Mouse (Mus musculus): ENCODE data around the gene Stim2. TPM values are rescaled to one million over a fixed set of nuclear protein-coding genes. Genes with fewer than 3 reads are reported as not detected.

Gene Stim2
- 11.7 and 14.5 TPM in 2 replicates for total RNA-seq (2012; rRNA removed)
- 10 to 100 TPM in 1 of 2 experiments, not detected in 1; 18.6 TPM for polyA plus RNA-seq (2012; ENCODE audit: insufficient read depth in 1 of 2, insufficient read length in 2 of 2, low read depth in 1 of 2, low replicate concordance in 2 of 2, missing spikeins in 1 of 2)

DNA sequence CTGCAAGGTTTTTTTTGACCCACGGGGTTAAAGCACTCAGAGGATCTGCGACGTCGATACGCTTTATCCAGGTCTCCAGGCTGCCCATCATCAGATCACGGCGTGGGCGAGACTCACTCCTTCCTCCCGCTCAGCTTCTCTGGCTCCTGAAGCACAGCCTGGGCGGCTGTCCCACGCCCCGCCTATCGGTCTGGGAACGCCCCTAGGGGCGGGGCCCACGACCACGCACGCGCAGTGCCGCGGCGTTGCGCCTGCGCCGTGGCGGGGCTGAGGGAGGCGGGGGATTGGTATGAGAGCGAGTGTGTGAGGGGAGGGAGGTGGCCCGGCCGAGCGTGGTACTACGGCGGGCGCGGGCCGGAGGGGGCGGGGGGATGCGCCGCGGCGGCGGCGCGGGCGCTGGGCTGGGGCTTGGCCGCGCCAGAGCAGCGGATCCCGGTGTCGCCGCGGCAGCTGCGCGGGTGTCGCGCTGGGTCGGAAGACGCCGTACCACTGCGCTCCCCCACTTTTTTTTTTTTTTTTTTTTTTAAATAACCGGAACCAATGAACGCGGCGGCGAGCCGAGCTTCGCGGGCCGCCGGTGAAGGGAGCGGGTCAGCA is at the start of gene Stim2:
TSS of gene Stim2 (plus strand) at position 354 of the 597 bp plus-strand sequence.
- peak; percentile 93 for DNase-seq (ENCODE audit: low read depth, low spot score)
- peak within 1 kb of the TSS; percentile 90 for H3K9ac ChIP-seq (ENCODE audit: control insufficient read depth, low read depth, low read length, poor library complexity, severe bottlenecking)
- H3K36me3 ChIP-seq (ENCODE audit: control insufficient read depth in 1 of 2, insufficient read depth in 2 of 2, low read length in 2 of 2) = peaks cover 0 to 19% of the 10 kb centered on the region in 2 experiments; a peak in 2 of 4 replicates
- H3K9me3 ChIP-seq (replicated peaks; ENCODE audit: insufficient read depth, low read length) = no peaks in the 10 kb centered on the region
- H3K27me3 ChIP-seq (ENCODE audit: control insufficient read depth in 1 of 2, insufficient read depth in 2 of 2, low read length in 2 of 2) = no peaks in the 10 kb centered on the region
- H3K4me1 ChIP-seq (ENCODE audit: control insufficient read depth in 1 of 2, insufficient read depth in 2 of 2, low read length in 2 of 2) = peaks cover 7 to 9% of the 10 kb centered on the region in 2 experiments; a peak in 3 of 4 replicates
- H3K4me3 ChIP-seq (ENCODE audit: control insufficient read depth in 1 of 2, insufficient read depth in 1 of 2, low read depth in 2 of 2, low read length in 2 of 2) = peak within 1 kb of the TSS; percentile 95 to 98
- H3K27ac ChIP-seq (ENCODE audit: control insufficient read depth, low read depth, low read length) = peak within 1 kb of the TSS; percentile 55
- H3K79me2 ChIP-seq (ENCODE audit: control insufficient read depth, insufficient read depth, low read length, poor library complexity) = peaks cover 26% of the 10 kb centered on the region
- no peak for TF ChIP-seq ZC3H11A (IDR thresholded peaks at IDR 0.05; ENCODE audit: low read depth, low read length)
- TF ChIP-seq POLR2AphosphoS5 (IDR thresholded peaks at IDR 0.05; ENCODE audit: borderline replicate concordance, low read depth, low read length) = no peak
- TF ChIP-seq CHD1 (IDR thresholded peaks at IDR 0.05; ENCODE audit: low read depth, low read length) = no peak
- peak; percentile 61 for TF ChIP-seq NELFE (IDR thresholded peaks at IDR 0.05; ENCODE audit: low read depth, low read length)
- TF ChIP-seq CHD2 (IDR thresholded peaks at IDR 0.05; ENCODE audit: low read length) = no peak
- TF ChIP-seq TCF12 (IDR thresholded peaks at IDR 0.05; ENCODE audit: low read depth, low read length) = peak; percentile 57
- peak in 1 of 2 experiments; percentile 53; a peak in 1 of 4 replicates for TF ChIP-seq EP300 (IDR thresholded peaks at IDR 0.05; ENCODE audit: low read depth in 1 of 2, low read length in 2 of 2)
- peak; percentile 49 for TF ChIP-seq SIN3A (IDR thresholded peaks at IDR 0.05; ENCODE audit: low read length)
- TF ChIP-seq CTCF (IDR thresholded peaks at IDR 0.05 in 2 of 3, conservative IDR thresholded peaks at IDR 0.05 in 1 of 3; ENCODE audit: control insufficient read depth in 1 of 3, insufficient read depth in 1 of 3, low read depth in 2 of 3, low read length in 3 of 3, poor library complexity in 1 of 3, severe bottlenecking in 1 of 3) = no peak
- peak; percentile 5; the same call in 1 of the 2 replicates for TF ChIP-seq TAL1 (IDR thresholded peaks at IDR 0.05; ENCODE audit: low read length)
- peak in 1 of 2 experiments; percentile 77; a peak in 2 of 4 replicates for TF ChIP-seq POLR2A (IDR thresholded peaks at IDR 0.05; ENCODE audit: control insufficient read depth in 1 of 2, insufficient read depth in 1 of 2, low read depth in 1 of 2, low read length in 2 of 2, poor library complexity in 1 of 2)
- TF ChIP-seq MXI1 (IDR thresholded peaks at IDR 0.05; ENCODE audit: low read depth, low read length) = peak; percentile 12; the same call in 1 of the 2 replicates
- no peak for TF ChIP-seq RAD21 (IDR thresholded peaks at IDR 0.05; ENCODE audit: low read depth, low read length)
- TF ChIP-seq MYC (IDR thresholded peaks at IDR 0.05; ENCODE audit: low read depth, low read length) = no peak
- TF ChIP-seq ZNF384 (IDR thresholded peaks at IDR 0.05; ENCODE audit: low read depth, low read length) = peak; percentile 74
- peak; percentile 51; the same call in 1 of the 2 replicates for TF ChIP-seq TBP (IDR thresholded peaks at IDR 0.05; ENCODE audit: low read depth, low read length)
- peak; percentile 61 for TF ChIP-seq HCFC1 (IDR thresholded peaks at IDR 0.05; ENCODE audit: low read depth, low read length)
- TF ChIP-seq MAX (IDR thresholded peaks at IDR 0.05; ENCODE audit: low read length) = peak; percentile 27; the same call in 1 of the 2 replicates
- no peak for TF ChIP-seq USF2 (IDR thresholded peaks at IDR 0.05; ENCODE audit: borderline replicate concordance in 1 of 2, insufficient read depth in 1 of 2, low read depth in 1 of 2, low read length in 2 of 2)
- TF ChIP-seq E2F4 (IDR thresholded peaks at IDR 0.05; ENCODE audit: borderline replicate concordance, low read depth, low read length) = no peak
- no peak for TF ChIP-seq GABPA (IDR thresholded peaks at IDR 0.05; ENCODE audit: low read depth, low read length)
- TF ChIP-seq MEF2A (IDR thresholded peaks at IDR 0.05; ENCODE audit: extremely low read depth, insufficient replicate concordance, low read depth, low read length, poor library complexity, severe bottlenecking) = no peak
- TF ChIP-seq USF1 (IDR thresholded peaks at IDR 0.05; ENCODE audit: low read depth, low read length) = no peak
- no peak for TF ChIP-seq ETS1 (IDR thresholded peaks at IDR 0.05; ENCODE audit: low read depth, low read length)
- no peak for TF ChIP-seq BHLHE40 (IDR thresholded peaks at IDR 0.05; ENCODE audit: borderline replicate concordance, low read depth, low read length)
- TF ChIP-seq MYB (IDR thresholded peaks at IDR 0.05; ENCODE audit: low read depth, low read length) = no peak
- no peak for TF ChIP-seq KAT2A (conservative IDR thresholded peaks at IDR 0.05; ENCODE audit: low read depth, low read length)
- no peak for TF ChIP-seq MAFK (IDR thresholded peaks at IDR 0.05; ENCODE audit: borderline replicate concordance, low read depth, low read length)
- TF ChIP-seq MAZ (IDR thresholded peaks at IDR 0.05; ENCODE audit: low read depth, low read length) = peak; percentile 79; the same call in 1 of the 2 replicates
- TF ChIP-seq UBTF (IDR thresholded peaks at IDR 0.05; ENCODE audit: borderline replicate concordance, insufficient read depth, low read depth, low read length) = no peak
- peak; percentile 25; the same call in 1 of the 2 replicates for TF ChIP-seq GATA1 (IDR thresholded peaks at IDR 0.05; ENCODE audit: low read depth, low read length)
- peak; percentile 98 for TF ChIP-seq NRF1 (IDR thresholded peaks at IDR 0.05; ENCODE audit: insufficient read depth, low read depth, low read length, poor library complexity, severe bottlenecking)
- no peak for TF ChIP-seq ELF1 (IDR thresholded peaks at IDR 0.05; ENCODE audit: low read depth, low read length)
- no peak for TF ChIP-seq JUND (IDR thresholded peaks at IDR 0.05; ENCODE audit: low read depth, low read length)
- TF ChIP-seq SMC3 (IDR thresholded peaks at IDR 0.05; ENCODE audit: low read depth, low read length) = no peak
- TF ChIP-seq RCOR1 (IDR thresholded peaks at IDR 0.05; ENCODE audit: low read depth, low read length) = no peak

Measured in MEL (cell line).